Mouse (Mus musculus) forebrain, embryonic 16.5 days (tissue): ENCODE measurements around the gene Ctla4. TPM values are rescaled to one million over a fixed set of nuclear protein-coding genes. Genes with fewer than 3 reads are reported as not detected.

Experiments
- ATAC-seq: fragments of 200-750 bp; cut with Nextera tagmentation; 2 replicates; pipeline ENCODE4 v1.8.0; 2017; ENCODE audit warnings: mild to moderate bottlenecking, moderate library complexity
- H3K27ac ChIP-seq: fragments of 300-500 bp; sonication (generic); 2 replicates; pipeline ENCODE4 v1.5.1; 2014; ENCODE audit warnings: low read length, control low read depth
- H3K27me3 ChIP-seq: fragments of 300-500 bp; sonication (generic); replicated peaks from 2 replicates; pipeline ENCODE4 v1.6.1; 2014; ENCODE audit warnings: low read length; ENCODE audit not compliant: control insufficient read depth, insufficient read depth
- H3K36me3 ChIP-seq: fragments of 300-500 bp; sonication (generic); 2 replicates; pipeline ENCODE4 v1.6.1; 2014; ENCODE audit not compliant: control insufficient read depth, insufficient read depth
- H3K4me1 ChIP-seq: fragments of 300-500 bp; sonication (generic); replicated peaks from 2 replicates; pipeline ENCODE4 v1.6.1; 2014; ENCODE audit warnings: low read length; ENCODE audit not compliant: control insufficient read depth, insufficient read depth
- H3K4me2 ChIP-seq: fragments of 300-500 bp; sonication (generic); 2 replicates; pipeline ENCODE4 v1.6.1; 2014; ENCODE audit warnings: mild to moderate bottlenecking, low read length, control low read depth
- H3K4me3 ChIP-seq: fragments of 300-500 bp; sonication (generic); replicated peaks from 2 replicates; pipeline ENCODE4 v1.5.1; 2014; ENCODE audit warnings: mild to moderate bottlenecking, low read length, control low read depth
- H3K9ac ChIP-seq: fragments of 300-500 bp; sonication (generic); replicated peaks from 2 replicates; pipeline ENCODE4 v1.6.1; 2014; ENCODE audit warnings: low read depth, low read length, control low read depth
- H3K9me3 ChIP-seq: fragments of 300-500 bp; sonication (generic); 2 replicates; pipeline ENCODE4 v1.6.1; 2016; ENCODE audit warnings: low read length; ENCODE audit not compliant: control insufficient read depth
- WGBS: fragments of 180-500 bp; shearing (Covaris S2); extraction: QIAGEN DNeasy Blood & Tissue Kit; methylation state at CpG from one replicate; pipeline ENCODE4 v1.1.7; 2014; 5-methylcytosine and 5-hydroxymethylcytosine counted together
- polyA plus RNA-seq: library from polyadenylated mRNA; unstranded; fragments of >200 nt; fragmentation: Nextera tagmentation; extraction: Ambion mirVana; gene quantifications from 2 replicates; pipeline ENCODE4 v1.2.1, GENCODE M21; 2015

Gene Ctla4
- polyA plus RNA-seq, 1 experiment from 2014 or later, result not detected

DNA sequence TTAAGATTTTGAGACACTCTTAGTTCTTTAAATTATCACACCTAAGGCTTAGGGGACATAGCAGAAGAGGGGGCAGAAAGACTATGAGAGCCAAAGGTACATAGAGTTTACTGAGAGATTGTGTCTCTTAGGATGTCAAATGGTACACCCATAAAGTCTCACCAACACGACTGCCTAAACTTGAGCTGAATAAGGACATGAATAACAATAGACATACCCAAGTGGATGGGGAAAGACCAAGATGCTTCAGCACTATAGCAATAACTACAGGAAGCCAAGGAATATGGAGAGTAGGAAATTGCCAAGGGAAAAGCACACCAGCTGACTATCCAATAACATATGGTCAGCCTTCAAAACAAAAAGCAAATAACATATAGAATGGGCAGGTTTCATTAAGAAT, 22.9 kb downstream of the Ctla4 start:
- H3K9me3 ChIP-seq, result no peaks in the 10 kb centered on the region

DNA sequence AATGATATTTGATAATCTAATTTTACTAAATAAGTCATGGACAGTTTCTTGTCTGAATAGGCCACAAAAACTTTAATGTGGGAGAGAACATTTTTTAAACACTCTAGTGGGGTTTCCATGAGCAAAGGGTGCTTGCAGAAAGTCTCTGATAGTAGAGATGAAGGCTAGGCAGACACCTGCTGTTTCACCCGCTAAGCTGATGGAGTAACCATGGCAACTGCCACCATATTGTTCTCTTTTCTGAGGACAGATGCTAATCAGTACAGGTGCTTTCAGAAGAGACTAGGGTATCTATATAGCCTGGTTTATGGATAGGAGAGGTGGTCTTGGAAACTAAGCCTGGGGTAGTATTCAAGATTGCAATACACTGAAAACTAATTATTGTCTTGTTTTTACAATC, 24.0 kb downstream of the Ctla4 start:
- Histone ChIP-seq H3K36me3 (no peaks in the 10 kb centered on the region), H3K4me3 (no peak overlapping the region), H3K9me3 (no peaks in the 10 kb centered on the region), H3K9ac (no peak overlapping the region), H3K4me1 (no peaks in the 10 kb centered on the region), H3K27ac (no peak overlapping the region), H3K27me3 (no peaks in the 10 kb centered on the region), H3K4me2 (no peak overlapping the region)
- no peak for ATAC-seq
- WGBS, result 13% methylated on average over 1 of the region's 1 CpGs

More for the DNA sequence above, 22.9 kb downstream of the Ctla4 start:
- Histone ChIP-seq H3K9ac (no peak overlapping the region), H3K27ac (no peak overlapping the region), H3K4me3 (no peak overlapping the region), H3K27me3 (no peaks in the 10 kb centered on the region), H3K4me2 (no peak overlapping the region), H3K36me3 (no peaks in the 10 kb centered on the region), H3K4me1 (no peaks in the 10 kb centered on the region)
- WGBS, result 56% methylated on average over 1 of the region's 1 CpGs
- ATAC-seq, result no peak

DNA sequence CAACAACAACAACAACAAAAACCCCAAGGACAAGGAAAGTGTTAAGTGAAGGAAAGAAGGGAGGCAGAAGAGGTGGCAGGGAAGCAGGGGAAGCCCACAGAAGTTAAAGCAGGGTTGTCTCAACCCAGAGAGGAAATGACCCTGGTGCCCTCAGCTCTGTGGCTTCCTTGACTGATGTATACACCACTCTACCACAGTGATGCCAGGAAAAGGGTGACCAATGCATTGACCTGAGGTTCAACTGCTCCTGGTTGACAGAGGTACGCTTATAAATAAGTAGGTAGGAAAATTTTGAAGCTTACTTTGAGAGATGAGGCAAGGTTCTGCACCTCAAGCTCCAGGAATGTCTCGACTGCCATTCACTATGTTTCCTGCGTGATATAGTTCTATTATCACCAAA, 24.8 kb downstream of the Ctla4 start:
- Histone ChIP-seq H3K9ac (no peak overlapping the region), H3K27ac (no peak overlapping the region), H3K9me3 (no peaks in the 10 kb centered on the region), H3K4me3 (no peak overlapping the region), H3K4me1 (0 out of 2 replicates have a peak, but pooled peaks cover under 1% of the 10 kb centered on the region), H3K36me3 (no peaks in the 10 kb centered on the region), H3K4me2 (no peak overlapping the region), H3K27me3 (no peaks in the 10 kb centered on the region)
- ATAC-seq, result no peak
- 93% methylated on average over 3 of the region's 3 CpGs for WGBS

DNA sequence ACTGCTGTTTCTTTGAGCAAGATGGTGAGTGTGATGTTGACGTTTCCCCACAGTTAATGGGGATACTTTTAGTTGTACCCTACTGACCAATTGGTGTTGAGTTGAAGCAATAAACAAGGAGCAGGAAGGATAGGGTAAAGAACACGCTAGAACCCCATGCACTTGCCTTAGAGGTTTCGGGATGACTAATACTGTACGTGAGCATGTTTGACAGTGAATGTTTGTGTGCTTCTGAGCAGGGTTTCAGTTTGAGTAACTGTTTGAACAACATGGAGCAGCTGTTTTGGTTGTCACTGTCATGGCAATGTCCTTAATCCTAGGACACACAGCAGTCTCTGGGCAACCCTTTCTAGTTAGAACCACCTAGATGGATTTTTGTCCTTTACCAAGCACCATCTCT, 26.5 kb downstream of the Ctla4 start:
- no peak for ATAC-seq
- 91% methylated on average over 4 of the region's 4 CpGs for WGBS

DNA sequence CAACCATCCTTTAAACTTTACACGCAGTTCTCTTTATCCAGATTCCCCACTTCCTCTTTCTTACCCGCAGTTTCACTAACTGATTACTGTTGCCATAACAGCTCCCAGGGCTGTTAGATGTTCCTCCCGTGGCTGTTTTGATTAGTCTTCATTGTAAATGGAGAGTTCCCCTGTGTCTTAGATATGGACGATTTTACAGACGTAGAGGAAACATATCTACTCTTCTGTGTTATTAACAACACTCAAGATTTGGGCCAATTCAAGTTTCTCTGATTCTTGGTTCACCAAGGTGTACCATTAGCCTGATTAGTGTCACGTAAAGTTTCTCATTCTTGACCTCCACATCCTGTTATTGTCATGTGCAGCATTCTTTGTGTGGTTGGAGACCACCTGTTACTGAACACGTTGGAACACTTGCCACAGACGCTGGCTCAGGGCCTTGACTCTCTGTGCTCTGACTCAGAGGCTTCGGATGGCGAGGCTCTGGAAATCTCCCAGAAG, 29.5 kb downstream of the Ctla4 start:
- H3K4me2 ChIP-seq, result no peak overlapping the region
- no peak overlapping the region for H3K27ac ChIP-seq
- no peak overlapping the region for H3K4me3 ChIP-seq
- 77% methylated on average over 10 of the region's 10 CpGs for WGBS
- no peaks in the 10 kb centered on the region for H3K9me3 ChIP-seq
- H3K9ac ChIP-seq, result no peak overlapping the region
- H3K36me3 ChIP-seq, result no peaks in the 10 kb centered on the region
- peaks cover 9% of the 10 kb centered on the region; the same call in 1 of the 2 replicates for H3K4me1 ChIP-seq
- no peak for ATAC-seq
- H3K27me3 ChIP-seq, result no peaks in the 10 kb centered on the region

More for the DNA sequence above, 26.5 kb downstream of the Ctla4 start:
- Histone ChIP-seq H3K9me3 (no peaks in the 10 kb centered on the region), H3K36me3 (no peaks in the 10 kb centered on the region), H3K9ac (no peak overlapping the region), H3K4me3 (no peak overlapping the region), H3K4me2 (no peak overlapping the region), H3K27ac (no peak overlapping the region), H3K27me3 (no peaks in the 10 kb centered on the region), H3K4me1 (0 out of 2 replicates have a peak, but pooled peaks cover 2% of the 10 kb centered on the region)

DNA sequence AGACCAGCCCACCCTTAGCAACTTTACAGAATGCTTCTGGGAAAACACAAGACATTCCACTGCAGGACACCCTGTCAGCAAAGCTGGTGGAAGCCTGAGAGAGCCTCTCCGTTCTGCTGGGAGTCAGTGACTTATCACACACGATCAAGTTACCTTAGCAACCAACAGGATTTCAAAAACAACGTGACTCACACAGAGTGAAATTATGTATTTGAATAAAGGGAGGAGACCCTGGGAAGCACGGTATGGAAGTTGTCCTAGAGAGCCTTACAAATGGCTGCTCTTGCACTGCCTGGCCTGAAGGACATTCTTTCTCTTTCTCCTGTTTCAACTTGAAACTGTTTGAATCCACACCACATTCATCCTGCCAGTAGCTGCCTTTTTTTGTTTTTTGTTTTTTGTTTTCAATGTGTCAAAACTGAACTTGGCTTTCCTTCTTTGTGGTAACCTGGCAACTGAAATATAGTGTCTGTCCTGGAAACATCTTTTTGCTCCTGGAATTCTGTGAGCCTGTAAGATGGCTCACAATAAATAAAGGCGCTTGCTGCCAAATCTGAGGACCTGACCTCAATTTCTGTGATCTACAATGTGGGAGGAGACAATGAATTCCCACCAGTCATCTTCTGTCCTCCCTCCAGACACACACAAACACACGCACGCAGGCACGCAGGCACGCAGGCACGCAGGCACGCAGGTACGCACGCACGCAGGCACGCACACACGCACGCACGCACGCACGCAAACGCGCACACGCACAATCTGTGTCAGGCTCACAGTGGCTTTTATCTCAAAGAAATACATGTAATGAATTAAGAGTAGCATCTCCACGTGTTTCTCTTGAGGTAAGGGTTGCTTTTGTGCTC, 33.9 kb downstream of the Ctla4 start:
- no peaks in the 10 kb centered on the region for H3K27me3 ChIP-seq
- no peaks in the 10 kb centered on the region for H3K36me3 ChIP-seq
- no peak overlapping the region for H3K4me3 ChIP-seq
- 80% methylated on average over 24 of the region's 24 CpGs for WGBS
- H3K4me1 ChIP-seq, result peaks cover 9% of the 10 kb centered on the region; the same call in 1 of the 2 replicates
- no peak overlapping the region for H3K9ac ChIP-seq
- no peak overlapping the region for H3K4me2 ChIP-seq
- 0 out of 2 replicates have a peak overlapping the region, but pooled peaks have one; percentile 4 for H3K27ac ChIP-seq
- H3K9me3 ChIP-seq, result no peaks in the 10 kb centered on the region
- ATAC-seq, result peak; percentile 43

DNA sequence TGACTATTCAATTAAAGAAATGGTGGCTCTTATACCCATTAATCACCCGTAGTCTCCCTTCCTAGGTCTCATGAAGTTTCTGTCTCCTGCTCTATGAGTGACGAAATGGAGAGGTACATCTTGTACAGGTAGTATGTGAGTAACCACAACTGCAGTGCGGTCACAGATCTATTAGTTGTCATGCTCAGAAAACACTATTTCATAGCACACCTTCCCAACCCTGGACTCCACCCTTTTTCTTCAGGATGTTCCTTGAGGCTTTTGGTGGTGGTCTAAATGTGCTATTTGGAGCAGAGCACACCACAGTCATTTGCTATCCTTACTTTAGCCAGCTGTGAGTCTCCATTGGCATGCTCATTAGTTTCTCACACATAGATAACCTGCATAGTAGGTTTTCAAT, 42.2 kb downstream of the Ctla4 start:
- Histone ChIP-seq H3K4me2 (no peak overlapping the region), H3K4me3 (no peak overlapping the region), H3K9me3 (no peaks in the 10 kb centered on the region), H3K36me3 (no peaks in the 10 kb centered on the region), H3K4me1 (no peaks in the 10 kb centered on the region), H3K9ac (no peak overlapping the region), H3K27ac (no peak overlapping the region), H3K27me3 (no peaks in the 10 kb centered on the region)
- 89% methylated on average over 3 of the region's 3 CpGs for WGBS
- ATAC-seq, result no peak

DNA sequence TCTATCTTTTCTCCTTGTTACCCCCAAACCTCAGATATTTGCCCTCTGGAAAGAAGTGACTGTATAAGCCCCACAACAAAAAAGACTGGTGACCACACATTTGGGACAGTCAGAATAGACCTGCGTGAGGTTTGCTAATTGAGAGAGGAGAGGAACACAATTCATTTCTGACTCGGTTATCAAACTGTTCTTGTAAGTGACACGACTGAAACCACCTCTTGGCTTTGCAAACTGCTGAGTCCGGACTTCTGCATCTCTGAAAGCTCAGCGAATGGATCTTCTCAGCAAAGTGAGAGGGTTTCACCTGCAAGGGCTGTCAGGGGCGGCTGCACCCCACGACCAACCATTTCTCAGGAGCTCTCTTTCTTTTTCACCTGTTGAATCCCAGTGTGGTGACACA, 43.6 kb downstream of the Ctla4 start:
- Histone ChIP-seq H3K9me3 (no peaks in the 10 kb centered on the region), H3K36me3 (no peaks in the 10 kb centered on the region), H3K4me2 (no peak overlapping the region), H3K9ac (no peak overlapping the region), H3K27ac (no peak overlapping the region), H3K27me3 (no peaks in the 10 kb centered on the region), H3K4me3 (no peak overlapping the region), H3K4me1 (no peaks in the 10 kb centered on the region)
- 84% methylated on average over 7 of the region's 7 CpGs for whole genome bisulfite sequencing
- ATAC-seq, result no peak

DNA sequence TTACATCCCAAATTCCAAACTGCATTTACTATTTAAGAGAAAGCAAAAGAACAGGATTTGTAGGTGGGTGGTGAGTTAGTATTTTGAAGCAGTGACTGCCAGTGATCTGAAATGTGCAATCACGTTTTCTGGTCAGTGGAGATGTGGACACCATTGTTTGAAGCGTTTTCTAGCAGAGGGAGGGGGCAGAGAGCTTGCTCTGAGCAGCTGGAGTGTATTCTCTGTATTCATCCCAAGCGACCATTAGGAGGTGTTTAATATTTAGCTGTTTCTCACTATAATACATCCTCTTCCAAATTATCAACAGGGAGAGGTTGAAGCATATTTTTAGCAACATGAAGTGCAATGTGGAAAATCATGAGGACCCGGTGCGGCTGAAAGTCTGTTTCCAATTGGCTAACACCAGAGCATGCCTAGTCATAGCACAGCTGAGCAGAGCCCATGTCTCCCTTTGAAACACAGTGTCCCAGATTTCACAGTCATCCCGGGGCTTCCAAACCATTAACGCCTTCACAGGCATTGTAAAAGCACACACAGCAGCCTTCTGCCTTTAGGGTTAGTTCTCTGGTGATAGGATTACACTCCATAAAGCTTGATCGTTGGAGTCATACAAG, 49.3 kb downstream of the Ctla4 start:
- no peak overlapping the region for H3K4me3 ChIP-seq
- H3K27ac ChIP-seq, result 0 out of 2 replicates have a peak overlapping the region, but pooled peaks have one; percentile 21
- 39% methylated on average over 8 of the region's 8 CpGs for WGBS
- H3K4me1 ChIP-seq, result no peaks in the 10 kb centered on the region
- peak; percentile 87 for ATAC-seq
- H3K9me3 ChIP-seq, result no peaks in the 10 kb centered on the region
- peak overlapping the region; percentile 8; the same call in 1 of the 2 replicates for H3K4me2 ChIP-seq
- no peaks in the 10 kb centered on the region for H3K36me3 ChIP-seq
- no peaks in the 10 kb centered on the region for H3K27me3 ChIP-seq
- H3K9ac ChIP-seq, result no peak overlapping the region
